Mouse (Mus musculus): Measurements from ENCODE around the gene Sytl2.

- no peak for TF ChIP-seq TAL1 (conservative IDR thresholded peaks at IDR 0.05; ENCODE audit: low read depth, low read length)
- TF ChIP-seq GATA1 (IDR thresholded peaks at IDR 0.05; ENCODE audit: borderline replicate concordance, low read length): no peak
Measured at GRCm38 (mm10) chr7:90456149-90456844, 154.2 kb downstream of the Sytl2 start.
